Mouse (Mus musculus): ENCODE measurements at regions not wholly inside any gene's neighbourhood (a gene's known extent, or its start where the extent isn't known, plus 50 kb on each side); places are given as distances from the start of the nearest gene placed in this dataset.

DNA sequence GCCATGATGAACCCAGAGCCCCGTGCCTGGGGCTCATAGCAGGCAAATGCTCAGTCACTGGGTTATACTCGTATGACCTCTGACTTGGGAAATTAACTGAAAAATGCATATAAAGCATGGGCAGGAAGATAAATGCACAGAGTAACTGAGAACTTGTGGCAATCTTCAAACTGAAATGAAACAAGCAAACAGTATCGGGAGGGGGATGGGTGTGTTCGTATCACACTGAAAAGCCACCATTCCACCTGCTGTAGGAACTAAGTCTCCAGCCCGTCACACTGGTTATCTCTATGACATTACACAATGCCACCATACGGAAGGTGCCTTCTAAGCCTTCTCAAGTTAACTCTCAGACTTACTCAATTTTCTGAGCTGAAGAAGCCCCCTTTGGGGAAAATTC lies 230.3 kb upstream of the Hes1 start:
- no peak for TF ChIP-seq GATA4 (IDR thresholded peaks at IDR 0.05; ENCODE audit: insufficient replicate concordance, low read length)

DNA sequence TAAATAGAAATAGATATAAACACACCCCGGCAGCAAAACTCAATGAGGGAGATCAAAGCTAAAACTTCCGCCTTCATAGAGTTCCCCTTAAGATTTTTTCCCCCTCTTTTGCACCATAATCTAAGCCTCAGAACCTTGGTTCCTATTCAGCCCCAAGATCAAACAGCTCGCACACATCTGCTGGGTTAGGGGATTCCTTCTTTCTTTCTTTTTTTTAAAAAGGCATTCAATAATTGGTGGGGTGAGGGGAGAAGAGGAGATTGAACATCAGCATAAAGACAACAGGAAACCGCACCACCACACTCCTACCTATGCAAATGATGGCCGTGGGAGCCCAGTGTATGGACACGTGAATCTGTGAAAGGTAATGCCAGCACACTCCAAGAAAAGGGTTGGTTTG lies 229.5 kb upstream of the Hes1 start:
- no peak for TF ChIP-seq GATA4 (IDR thresholded peaks at IDR 0.05; ENCODE audit: insufficient replicate concordance, low read length)

DNA sequence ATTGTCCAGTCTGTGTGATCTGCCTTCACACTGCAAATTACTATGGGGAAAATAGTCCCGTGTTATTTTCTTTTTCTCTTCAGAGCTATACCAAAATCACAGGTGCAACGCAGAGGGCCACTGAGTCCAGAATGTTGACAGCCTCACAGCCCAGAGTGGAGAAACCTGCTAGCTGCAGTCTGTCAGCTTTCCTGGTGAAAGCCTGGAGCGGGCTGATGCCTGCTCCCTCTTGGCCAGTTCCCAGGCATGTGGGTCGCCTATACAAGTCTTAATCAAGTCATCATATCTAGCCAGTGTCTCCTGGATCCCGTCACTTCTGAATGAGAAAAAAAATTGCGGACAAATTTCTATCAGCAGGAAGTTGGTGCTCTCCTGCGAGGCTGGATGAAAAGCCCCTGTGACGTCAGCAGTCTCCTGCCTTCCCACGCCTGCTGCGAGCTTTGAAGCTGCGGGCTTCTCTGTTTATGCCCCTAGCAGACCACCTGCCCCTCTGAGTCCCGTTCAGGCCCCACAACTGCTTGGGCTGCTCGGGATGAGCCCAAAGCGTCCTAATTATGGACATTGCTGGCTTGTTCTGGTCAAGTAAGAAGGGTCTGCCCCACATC lies 227.1 kb upstream of the Hes1 start:
- no peak for TF ChIP-seq GATA4 (IDR thresholded peaks at IDR 0.05; ENCODE audit: insufficient replicate concordance, low read length)

- no peak for TF ChIP-seq GATA4 (IDR thresholded peaks at IDR 0.05; ENCODE audit: insufficient replicate concordance, low read length)
These were observed 226.3 kb upstream of the Hes1 start for GRCm38 (mm10) chr16:29837874-29838273.

DNA sequence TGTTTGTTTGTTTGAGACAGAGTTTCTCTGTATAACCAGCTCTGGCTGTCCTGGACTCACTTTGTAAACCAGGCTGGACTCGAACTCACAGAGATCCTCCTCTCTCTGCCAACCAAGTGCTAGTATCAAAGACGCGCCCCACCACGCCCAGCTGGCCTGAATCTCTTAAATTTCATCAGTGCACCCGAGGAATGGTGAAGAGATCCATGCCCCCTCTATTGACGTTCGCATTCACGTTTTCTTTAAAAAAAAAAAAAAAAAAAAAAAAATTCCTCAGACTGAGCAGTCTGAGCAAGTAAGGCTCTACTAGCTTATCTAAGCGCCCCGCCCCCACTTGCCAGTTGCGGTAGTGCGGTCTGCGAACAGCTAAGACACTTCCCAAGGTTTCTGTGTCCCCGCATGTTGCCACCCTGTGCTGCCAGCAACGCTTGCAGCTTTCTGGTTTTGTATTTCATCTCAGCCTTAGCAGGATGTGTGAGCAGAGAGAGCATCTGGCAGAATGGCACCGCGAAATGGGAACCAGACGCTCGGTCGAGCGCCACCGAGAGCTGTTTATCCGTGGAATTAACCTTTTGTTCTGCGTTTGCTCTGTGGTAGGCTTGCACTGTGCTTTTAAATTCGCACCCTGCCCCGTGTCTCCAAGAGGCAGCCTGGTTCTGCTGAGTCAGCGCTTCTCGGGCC lies 225.1 kb upstream of the Hes1 start:
- no peak for TF ChIP-seq GATA4 (IDR thresholded peaks at IDR 0.05; ENCODE audit: insufficient replicate concordance, low read length)

DNA sequence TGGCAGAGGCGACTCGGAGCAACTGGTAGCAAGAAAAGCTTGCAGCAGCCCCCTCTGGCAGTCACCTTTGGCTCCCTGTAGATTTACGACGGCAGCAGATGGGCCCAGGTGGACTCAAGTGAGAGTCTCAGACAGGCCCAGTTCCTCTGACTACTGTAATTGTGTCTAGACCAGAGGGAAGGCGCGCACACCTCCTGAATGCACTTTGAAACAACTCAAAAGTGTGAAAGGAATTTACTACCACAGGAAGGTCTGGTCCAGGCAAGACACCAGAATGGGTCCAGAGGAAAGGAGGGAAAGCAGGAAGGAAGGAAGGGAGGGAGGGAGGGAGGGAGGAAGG lies 224.6 kb upstream of the Hes1 start:
- TF ChIP-seq GATA4 (IDR thresholded peaks at IDR 0.05; ENCODE audit: insufficient replicate concordance, low read length), result no peak

DNA sequence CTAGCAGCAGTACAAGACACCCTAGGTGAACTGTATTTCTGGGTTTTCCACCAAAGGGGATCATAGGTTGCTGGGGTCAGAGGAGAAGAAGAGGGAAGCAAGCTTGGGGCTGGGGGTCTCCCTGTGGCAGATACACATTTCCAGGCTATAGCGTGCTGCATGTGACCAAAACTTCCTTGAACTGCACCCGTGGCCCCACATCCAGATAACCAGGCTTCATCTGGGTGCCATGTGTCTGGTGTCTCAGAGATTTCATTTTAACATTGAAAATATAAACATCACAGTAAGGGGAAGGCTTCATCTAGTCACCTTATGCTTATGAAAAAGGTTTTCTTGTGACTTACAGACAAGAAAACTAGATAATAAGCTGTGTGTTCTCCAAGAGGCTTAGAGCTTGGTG lies 223.8 kb upstream of the Hes1 start:
- no peak for TF ChIP-seq GATA4 (IDR thresholded peaks at IDR 0.05; ENCODE audit: insufficient replicate concordance, low read length)

GRCm38 (mm10) chr16:29841132-29841531 lies 223.1 kb upstream of the Hes1 start:
- no peak for TF ChIP-seq GATA4 (IDR thresholded peaks at IDR 0.05; ENCODE audit: insufficient replicate concordance, low read length)

DNA sequence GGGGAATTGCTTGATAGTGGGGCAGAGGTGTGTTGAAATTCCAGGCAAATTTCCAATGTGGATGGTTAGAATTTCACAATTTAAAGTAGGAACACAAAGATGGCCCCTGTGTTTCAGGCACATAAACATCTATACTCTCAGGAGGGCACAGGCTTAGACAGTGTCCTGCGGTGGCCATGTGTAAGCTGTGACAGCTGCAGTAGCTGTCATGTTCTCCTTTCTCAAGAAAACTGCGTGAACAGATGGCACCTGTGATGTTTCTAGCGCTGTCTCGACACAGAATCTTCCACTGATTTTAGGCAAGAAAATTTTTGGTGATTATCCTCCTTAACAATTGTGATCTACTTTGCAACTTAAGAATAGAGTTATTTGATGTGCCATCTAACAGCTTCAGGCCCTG lies 222.1 kb upstream of the Hes1 start:
- no peak for TF ChIP-seq GATA4 (IDR thresholded peaks at IDR 0.05; ENCODE audit: insufficient replicate concordance, low read length)

GRCm38 (mm10) chr16:29843490-29843889 lies 220.7 kb upstream of the Hes1 start:
- TF ChIP-seq GATA4 (IDR thresholded peaks at IDR 0.05; ENCODE audit: insufficient replicate concordance, low read length), result no peak

GRCm38 (mm10) chr16:29844706-29845596 lies 219.2 kb upstream of the Hes1 start:
- TF ChIP-seq GATA4 (IDR thresholded peaks at IDR 0.05; ENCODE audit: insufficient replicate concordance, low read length), result no peak

GRCm38 (mm10) chr16:29845597-29845986 lies 218.6 kb upstream of the Hes1 start:
- no peak for TF ChIP-seq GATA4 (IDR thresholded peaks at IDR 0.05; ENCODE audit: insufficient replicate concordance, low read length)

- no peak for TF ChIP-seq GATA4 (IDR thresholded peaks at IDR 0.05; ENCODE audit: insufficient replicate concordance, low read length)
These were observed 217.1 kb upstream of the Hes1 start for GRCm38 (mm10) chr16:29847059-29847458.

DNA sequence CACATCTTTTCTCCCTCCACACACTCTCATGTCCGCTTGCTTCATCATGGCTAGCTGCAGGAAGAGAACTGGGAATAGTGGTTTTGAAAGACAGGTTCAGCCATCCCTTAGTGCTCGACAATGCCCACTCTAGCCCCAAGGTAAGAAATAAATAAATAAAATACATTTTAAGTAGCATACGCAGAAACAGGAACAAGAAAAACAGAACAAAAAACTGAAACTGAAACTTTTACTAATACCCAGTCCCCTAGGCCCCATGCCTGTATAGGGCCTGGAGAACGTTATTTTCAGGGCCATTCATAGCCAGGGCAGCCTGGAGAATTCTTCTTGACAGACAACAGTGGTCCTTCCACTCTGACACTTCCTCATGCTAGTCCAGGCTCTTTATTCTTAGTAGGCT lies 216.4 kb upstream of the Hes1 start:
- no peak for TF ChIP-seq GATA4 (IDR thresholded peaks at IDR 0.05; ENCODE audit: insufficient replicate concordance, low read length)

DNA sequence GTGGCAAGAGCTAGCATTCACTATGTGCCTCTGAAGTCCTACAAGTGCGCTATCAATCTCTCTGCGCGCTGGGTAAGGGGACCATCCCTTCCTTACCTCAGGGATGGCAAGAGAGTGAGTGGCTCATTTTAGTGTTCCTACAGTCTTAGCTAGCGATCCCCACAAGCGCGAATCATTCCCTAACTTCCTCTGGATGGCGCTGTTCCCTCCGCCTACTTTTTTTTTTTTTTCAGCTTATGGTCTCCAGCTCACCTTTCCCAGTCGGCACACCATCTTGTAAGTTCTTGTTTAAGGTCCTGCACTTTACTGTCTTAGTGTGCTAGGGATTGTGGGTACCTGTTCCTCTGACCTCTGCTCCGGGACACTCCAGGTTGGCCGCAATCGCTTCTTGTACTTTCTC lies 215.7 kb upstream of the Hes1 start:
- no peak for TF ChIP-seq GATA4 (IDR thresholded peaks at IDR 0.05; ENCODE audit: insufficient replicate concordance, low read length)

DNA sequence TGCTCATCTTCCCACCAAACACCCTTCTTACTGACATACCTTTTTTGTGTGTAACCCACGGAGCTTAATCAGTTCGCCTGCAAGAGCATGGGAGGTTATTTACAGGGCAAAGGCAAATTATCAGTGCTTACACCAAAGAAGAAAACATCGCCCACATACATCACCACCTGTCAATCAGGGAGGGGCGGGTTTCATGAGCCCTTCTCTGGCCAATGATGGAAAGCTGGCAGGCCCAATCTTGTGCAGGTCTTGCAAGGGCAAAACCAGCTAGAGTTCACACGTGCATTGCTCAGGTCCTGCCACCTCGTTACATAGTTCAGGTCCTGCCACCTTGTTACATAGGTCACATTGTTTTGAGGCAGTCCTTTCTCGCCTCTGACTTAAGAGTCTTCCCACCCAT lies 214.7 kb upstream of the Hes1 start:
- TF ChIP-seq GATA4 (IDR thresholded peaks at IDR 0.05; ENCODE audit: insufficient replicate concordance, low read length), result no peak

Data from liver, adult (tissue).